Mouse (Mus musculus): ENCODE measurements around the gene Ms4a4d.
"Not testable (repeated sequence)": the region's sequence is repeated elsewhere in the genome, so short reads cannot be mapped to it uniquely, and the experiment has no call there.

Gene Ms4a4d

DNA sequence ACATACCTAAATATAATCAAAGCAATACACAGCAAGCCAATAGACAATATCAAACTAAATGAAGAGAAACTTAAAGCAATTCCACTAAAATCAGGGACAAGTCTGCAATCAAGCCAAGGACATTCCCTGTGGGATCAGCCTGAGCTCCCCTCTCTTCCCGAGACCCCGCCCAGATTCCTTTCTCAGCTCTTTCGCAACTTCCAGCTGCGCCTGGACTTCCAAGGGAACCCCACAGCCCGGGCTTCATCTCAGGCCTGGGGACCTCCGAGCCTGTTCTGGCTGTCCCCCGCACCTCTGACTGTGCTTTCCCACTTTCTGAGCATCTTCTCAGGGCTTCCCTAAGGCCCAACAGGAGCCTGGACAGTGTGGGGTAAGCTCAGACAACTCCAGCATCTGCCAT is at the start of gene Ms4a4d:
TSS of gene Ms4a4d (plus strand) at position 209 of the 400 bp plus-strand sequence.
- DNase-seq (ENCODE audit: low spot score in 2 of 2) = peak in 1 of 2 experiments; percentile 62

DNA sequence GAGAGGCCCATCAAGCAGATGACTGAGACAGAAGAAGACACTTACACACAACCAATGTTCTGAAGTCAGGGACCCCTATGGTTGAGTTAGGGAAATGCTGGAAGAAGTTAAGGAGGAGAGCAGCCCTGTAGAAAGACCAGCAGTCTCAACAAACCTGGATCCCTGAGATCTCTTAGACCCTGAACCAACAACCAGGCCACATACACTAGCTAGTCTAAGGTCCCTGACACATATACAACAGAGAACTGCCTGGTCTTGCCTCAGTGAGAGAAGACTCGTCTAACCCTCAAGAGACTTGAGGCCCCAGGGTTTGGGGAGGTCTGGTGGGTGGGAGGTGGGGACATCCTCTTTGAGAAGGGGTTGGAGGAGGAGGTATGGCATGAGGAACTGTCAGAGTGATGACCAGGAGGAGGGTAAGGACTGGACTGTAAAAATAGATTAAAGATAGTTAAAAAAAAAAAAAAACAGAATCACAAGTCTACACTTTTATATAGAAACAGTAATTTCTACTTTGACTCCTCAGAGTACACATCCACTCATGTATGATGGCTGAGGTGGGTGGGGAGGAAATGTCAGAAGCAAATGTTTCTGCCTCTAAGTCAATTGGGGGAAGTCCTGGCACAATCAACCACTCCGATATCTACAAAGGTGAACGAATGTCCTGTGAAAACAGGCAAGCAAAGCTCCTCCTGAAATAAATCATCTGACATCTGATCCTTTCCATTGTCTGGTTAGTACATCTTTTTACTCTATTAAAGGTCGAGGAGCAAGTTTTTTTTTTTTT is 45.0 kb upstream of the Ms4a4d start:
- no peak for DNase-seq (ENCODE audit: low spot score in 2 of 2)

DNA sequence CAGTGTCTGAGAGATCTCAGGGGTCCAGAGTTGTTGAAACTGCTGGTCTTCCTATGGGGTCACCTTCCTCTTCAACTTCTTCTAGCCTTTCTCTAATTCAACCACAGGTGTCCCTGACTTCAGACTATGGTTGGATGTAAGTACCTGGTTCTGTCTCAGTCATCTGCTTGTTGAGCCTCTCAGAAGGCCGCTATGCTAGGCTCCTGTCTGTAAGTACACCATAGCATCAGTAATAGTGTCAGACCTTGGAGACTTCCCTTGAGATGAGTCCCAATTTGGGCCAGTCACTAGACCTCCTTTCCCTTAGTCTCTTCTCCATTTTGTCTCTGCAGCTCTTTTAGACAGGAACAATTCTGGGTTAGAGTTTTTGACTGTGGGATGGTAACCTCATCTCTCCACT is 43.9 kb upstream of the Ms4a4d start:
- DNase-seq (ENCODE audit: low spot score in 2 of 2) = no peak

DNA sequence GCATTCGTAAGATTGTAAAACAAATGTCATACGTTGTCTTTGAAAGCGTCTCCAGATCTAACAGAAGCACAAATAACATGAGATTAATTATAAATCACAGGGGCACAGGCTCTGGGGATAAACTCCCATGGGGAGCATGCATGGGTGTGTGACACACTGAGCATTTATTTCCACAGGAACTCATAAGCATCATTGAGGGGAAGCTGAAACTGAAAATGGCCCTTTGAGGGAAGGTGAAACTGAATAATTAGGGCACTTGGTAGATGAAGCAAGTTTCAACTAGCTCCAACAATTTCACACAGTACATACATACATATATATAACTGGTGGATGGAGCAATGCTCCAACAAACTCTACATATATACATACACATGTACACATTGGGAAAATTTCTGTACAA is 42.1 kb upstream of the Ms4a4d start:
- DNase-seq (ENCODE audit: low spot score in 2 of 2) = no peak

DNA sequence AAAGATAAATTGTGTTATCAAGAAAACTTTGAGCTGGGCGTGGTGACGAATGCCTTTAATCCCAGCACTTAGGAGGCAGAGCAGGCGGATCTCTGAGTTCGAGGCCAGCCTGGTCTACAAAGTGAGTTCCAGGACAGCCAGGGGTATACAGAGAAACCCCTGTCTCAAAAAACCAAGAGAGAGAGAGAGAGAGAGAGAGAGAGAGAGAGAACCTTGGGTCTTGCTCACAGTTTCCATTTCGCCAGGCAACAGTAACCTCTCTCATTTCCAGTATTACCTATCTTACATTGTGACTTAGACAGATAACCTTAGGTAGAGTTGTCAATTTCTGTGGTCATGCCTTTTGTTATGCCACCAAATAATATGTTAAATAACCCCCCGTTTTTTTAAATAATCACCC is 40.2 kb upstream of the Ms4a4d start:
- DNase-seq (ENCODE audit: low spot score in 2 of 2) = no peak

DNA sequence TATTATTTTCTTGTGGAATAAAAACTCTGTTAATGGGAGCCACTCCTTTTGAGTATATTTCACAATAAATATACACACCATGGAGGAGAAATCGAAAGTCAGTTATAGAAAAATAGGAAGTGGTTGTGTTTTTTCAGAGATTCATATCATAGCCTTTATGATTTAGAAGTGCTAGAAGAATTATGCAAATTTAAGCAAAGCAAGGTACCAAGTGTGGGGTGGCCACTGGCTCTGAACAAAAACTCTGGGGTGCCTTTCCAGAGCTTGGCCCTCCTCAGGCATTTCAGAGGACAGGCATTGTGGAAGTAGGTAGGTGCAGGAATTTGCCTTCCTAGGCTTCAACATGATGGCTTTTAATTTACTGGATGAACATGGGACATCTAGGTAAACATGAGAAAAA is 39.3 kb upstream of the Ms4a4d start:
- not testable (repeated sequence) for DNase-seq (ENCODE audit: low spot score in 2 of 2)

DNA sequence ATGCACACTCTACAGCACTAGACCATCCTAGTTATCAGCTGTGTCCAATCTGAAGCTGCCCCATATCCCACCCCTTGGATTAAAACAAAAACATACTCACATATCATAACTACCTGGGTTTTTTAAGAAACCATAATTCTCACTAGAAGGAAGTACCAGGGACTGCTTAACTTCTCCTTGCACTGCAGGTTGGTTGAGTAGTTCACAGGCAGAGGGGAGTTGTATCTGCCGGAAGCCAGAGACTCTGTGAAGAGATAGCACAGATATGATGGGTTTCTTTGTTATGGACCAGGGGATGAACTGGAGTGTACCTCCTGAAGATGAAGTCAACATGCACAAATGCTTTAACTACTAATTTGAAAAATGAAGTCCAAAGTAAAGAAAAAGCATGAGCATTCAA is 35.8 kb upstream of the Ms4a4d start:
- DNase-seq (ENCODE audit: low spot score in 2 of 2) = no peak

DNA sequence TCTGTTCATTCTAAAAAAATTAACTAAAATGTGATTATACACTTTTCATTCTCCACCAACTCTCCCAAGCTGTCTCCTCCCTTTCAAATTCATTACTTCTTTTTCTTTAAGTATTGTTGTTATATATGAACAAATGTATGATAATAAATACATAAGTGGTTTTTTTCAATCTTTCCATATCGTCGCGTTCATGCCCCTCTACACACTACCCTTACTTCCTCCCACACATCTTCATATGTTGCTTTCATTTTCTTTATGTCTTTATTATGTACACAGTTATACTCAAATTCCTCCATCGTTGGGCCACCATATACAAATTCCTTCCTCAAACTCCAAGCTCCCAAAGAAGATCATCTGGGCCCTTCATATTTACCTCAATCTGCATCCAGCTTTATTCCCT is 35.3 kb upstream of the Ms4a4d start:
- no peak for DNase-seq (ENCODE audit: low spot score in 2 of 2)

DNA sequence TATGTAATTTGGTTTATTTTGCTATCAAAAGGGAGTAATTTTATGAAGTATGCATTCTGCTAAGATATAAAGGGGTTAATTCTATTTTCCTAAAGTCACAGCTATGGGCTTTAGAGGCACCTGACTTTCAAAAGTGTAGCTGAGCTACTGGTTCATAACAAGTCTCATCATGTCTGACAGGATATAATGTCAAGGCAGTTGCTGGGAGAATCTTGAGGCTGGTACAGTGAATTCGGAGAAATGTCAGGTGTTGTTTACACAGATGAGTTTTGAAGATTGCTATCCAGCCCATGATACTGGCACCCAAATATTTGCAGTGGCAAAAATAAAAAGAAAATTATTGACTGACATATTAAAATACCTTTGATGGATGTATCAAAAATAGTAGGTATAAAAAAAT is 31.7 kb upstream of the Ms4a4d start:
- no peak for DNase-seq (ENCODE audit: low spot score in 2 of 2)

DNA sequence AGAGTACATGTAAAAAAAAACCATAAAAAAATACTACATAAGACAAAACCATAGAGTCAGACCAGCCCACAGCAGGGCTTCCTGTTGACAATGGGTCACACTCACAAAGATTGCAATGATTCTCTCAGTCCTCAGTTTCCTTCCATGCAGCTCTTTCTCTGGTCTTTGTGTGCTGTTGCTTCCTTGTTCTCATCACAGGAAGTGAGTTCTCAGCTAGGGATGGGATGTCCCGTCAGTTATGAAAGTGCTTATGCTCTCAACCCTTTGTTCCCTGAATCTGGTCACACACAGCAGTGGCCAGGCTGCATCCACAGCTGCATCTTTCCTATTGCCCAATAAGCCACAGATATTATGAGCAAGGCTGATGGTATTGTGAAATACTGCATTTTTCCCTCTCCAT is 23.1 kb upstream of the Ms4a4d start:
- DNase-seq (ENCODE audit: low spot score in 2 of 2) = no peak

DNA sequence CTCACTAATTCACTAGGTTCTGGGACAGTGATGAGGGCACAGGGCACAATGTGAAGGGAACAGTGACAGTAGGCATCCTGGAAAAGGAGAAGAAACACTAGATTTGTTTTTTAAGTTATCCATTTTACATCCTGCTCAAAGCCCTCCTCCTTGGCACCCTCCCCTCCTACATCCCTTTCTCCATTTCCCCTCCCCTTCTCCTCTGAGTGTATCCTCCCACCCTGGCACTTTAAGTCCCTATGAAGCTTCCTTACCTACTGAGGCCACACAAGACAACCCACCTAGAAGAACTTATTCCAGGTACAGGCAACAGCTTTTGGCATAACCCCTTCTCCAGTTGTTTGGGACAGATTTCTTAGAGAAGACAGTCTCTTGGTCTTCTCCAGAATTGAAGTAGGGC is 20.4 kb upstream of the Ms4a4d start, which contains the start of gene Ms4a6b:
TSS of gene Ms4a6b (plus strand) at position 267 of the 400 bp plus-strand sequence.
- no peak for DNase-seq (ENCODE audit: low spot score in 2 of 2)

DNA sequence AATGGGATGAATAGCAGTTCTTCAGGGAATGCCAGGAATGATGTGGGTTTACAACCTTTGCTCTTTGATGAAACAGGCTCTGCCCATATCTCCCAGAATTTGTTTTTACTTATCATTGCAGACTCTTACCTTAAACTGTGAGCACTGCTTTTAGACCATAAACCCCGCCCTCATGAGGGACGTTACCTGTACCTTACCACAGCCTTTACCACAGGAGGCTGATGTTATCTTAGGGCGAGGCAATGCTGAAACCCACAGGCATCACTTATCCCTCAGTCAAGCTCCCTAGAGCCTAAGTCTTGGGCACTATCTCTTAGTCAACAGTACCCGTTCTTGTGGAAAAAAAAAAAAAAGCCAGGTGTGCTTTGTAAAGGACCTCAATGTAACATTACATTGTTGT is 19.8 kb upstream of the Ms4a4d start:
- DNase-seq (ENCODE audit: low spot score in 2 of 2) = no peak

DNA sequence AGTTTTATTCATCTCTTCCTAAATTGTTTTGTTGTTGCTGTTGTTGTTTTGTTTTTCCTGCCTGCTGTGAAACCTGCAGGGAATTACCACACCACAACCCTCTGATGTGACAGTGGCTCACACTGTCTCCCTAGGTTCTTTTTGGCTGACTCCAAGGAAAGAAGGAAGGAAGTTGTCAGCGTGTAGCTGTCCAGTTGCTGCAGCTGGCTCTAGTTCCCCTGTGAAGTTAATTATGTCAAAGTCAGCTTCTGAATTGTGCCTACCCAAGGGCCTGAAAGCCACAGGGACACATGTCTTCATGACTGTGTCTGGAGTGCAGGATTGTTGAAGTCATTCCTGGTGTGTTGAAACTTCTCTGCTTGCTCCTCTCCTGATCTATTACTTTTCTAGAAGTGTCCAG is 19.2 kb upstream of the Ms4a4d start:
- DNase-seq (ENCODE audit: low spot score in 2 of 2) = not testable (repeated sequence)

DNA sequence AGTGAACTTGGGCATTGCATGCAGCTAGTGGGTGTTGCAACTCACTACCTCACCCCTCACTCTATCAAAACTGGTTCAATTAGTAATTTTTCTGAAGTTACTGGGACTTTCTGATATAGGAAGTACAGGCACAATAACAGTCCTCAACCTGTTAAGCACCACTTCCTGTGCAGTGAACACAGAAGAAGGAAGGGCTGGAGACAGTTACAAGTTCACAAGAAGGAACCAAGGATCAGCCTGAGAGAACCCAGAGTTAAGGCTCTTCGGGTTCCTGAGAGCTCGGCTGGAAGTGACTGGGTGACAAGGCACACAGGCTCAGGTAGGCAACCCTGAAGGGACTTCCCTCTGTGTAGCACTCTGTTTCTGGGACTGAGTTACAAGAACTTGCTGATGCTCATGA is 18.2 kb upstream of the Ms4a4d start:
- not testable (repeated sequence) for DNase-seq (ENCODE audit: low spot score in 2 of 2)

DNA sequence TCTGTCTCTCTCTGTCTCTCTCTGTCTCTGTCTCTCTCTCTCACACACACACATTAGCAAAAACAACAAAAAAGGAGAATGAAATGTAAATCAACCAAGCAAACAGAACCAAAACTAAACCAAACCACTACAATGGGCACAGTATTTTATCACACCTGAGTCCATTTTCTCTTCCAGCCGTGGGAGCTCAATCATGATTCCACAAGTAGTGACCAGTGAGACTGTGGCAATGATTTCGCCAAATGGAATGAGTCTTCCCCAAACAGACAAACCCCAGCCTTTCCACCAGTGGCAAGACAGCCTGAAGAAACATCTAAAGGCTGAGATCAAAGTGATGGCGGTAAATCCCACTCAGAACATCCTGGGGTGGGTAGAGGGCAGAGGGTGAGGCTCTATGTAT is 16.5 kb upstream of the Ms4a4d start:
- DNase-seq (ENCODE audit: low spot score in 2 of 2) = no peak

DNA sequence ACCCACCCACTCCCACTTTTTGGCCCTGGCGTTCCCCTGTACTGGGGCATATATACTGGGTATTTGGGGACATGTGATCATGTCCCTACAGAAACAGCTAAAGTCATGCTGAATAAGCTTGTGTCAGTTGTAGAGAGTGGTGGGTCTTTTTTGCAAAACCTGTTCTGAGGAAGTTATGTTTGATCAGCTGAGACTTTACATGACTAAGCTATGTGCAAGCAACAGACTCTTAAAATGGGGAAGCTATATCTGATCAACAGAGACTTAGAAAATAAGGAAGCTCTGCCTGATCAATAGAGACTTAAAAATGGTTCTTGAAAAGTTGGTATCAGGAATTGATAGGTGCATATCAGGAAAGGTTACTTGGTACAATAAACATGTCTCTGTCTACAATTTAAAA is 3.2 kb upstream of the Ms4a4d start:
- DNase-seq (ENCODE audit: low spot score in 2 of 2) = no peak

DNA sequence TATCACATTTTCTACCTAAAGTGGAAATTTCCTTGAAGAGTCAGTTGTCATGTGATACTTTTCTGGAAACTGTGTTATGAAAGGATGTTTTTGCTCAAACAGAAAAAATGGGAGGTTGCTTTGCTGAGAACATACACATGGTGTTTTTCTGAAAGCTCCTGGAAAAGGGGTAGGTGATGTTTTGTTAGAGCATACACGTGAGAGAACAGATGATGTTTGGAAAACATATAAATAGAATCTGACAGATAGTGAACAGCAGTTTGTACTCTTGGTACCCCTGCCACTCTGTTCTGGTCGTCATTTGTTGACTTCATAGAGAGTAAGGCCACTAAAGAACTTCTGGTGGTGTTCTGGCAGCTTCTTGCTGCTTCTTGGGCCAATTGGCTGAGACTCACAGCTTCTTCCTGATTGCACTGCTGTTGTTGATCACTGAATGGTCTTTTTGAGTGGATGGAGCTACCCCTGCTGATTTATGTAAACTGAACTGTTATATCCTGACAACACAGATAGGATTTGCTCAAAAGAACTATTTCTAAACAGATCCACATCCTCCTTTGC is 2.6 kb upstream of the Ms4a4d start:
- DNase-seq (ENCODE audit: low spot score in 2 of 2) = peak; percentile 33 to 42

DNA sequence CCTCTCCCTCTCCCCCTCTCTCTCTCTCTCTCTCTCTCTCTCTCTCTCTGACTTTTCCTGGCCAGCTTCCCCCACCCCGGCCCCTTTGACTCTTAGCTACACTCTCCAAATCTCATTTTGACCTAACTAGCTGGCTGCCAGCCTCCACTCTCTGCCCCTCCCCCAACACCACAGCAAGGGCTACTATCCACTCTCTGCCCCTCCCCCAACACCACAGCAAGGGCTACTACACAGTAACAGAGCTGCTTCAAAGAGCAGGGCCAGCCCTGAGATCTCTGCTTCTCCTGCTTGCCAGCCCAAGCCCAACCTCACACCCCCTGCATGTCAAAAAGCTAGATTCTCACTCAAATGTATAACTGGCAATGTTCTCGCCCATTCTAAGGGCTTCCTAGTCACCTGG is 735 bp downstream of the Ms4a4d start:
- peak in 1 of 2 experiments; percentile 7 for DNase-seq (ENCODE audit: low spot score in 2 of 2)

DNA sequence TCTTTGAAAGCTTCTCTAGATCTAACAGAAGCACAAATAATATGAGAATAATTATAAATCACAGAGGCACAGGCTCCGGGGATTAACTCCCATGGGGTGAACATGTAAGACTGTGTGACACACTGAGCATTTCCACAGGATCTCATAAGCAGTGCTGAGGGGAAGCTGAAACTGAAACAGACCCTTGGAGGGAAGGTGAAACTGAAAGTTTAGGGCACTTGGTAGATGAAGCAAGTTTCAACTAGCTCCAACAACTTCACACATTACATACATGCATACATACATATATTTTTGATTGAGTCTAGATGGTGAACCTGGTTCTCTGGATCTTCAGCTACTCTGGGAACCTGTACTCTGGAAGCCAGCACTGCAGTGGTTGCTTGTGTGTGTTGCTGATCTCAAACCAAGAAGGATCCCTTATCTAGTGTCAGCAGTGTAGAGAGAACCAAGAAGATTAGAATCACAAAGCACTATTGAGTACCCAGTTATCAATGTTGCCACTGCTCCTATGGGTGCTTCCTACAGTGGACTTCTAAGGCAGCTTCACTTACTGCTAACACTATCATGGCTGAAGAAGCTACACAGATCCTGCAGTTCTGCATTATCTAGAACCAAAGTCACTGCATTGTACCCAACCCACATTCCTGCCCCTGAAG is 3.7 kb downstream of the Ms4a4d start:
- not testable (repeated sequence) for DNase-seq (ENCODE audit: low spot score in 2 of 2)

DNA sequence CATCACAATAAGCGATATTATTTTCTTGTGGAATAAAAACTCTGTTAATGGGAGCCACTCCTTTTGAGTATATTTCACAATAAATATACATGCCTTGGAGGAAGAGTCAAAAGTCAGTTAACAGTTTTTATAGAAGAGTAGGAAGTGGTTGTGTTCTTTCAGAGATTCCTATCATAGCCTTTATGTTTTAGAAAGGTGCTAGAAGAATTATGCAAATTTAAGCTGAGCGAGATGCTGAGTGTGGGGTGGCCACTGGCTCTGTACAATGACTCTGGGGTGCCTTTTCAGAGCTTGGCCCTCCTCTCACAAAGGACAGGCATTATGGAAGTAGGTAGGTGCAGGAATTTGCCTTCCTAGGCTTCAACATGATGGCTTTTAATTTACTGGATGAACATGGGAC is 7.8 kb downstream of the Ms4a4d start:
- not testable (repeated sequence) for DNase-seq (ENCODE audit: low spot score in 2 of 2)

DNA sequence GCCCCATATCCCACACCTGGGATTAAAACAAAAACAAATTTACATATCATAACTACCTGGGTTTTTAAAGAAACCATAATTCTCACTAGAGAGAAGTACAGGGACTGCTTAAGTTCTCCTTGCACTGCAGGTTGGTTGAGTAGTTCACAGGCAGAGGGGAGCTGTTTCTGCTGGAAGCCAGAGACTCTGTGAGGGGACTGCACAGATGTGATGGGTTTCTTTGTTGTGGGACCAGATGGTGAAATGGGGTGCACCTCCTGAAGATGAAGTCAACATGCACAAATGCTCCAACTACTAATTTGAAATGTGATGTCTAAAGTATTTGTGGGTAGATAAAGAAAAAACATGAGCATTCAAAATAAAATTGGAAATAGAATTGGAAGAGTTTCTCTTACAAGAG is 11.3 kb downstream of the Ms4a4d start:
- no peak for DNase-seq (ENCODE audit: low spot score in 2 of 2)

DNA sequence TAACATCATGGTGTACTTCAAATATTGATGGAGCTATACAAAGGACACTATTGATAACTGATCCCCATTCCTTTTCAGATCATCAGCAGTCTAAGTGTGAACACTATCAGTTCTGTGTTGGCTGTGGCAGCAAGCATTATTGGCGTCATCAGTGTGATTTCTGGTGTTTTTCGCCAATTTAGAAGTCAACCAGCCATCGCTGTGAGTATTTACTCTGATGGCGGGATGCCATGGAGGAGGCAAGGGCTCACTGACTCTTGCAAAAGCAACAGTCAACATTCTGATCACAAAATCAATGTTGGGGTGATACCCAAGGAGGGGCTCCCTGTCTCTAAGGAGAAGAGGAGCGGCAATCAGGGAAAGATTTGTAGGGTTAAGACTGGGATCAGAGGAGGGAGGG is 18.1 kb downstream of the Ms4a4d start:
- DNase-seq (ENCODE audit: low spot score in 2 of 2) = no peak

DNA sequence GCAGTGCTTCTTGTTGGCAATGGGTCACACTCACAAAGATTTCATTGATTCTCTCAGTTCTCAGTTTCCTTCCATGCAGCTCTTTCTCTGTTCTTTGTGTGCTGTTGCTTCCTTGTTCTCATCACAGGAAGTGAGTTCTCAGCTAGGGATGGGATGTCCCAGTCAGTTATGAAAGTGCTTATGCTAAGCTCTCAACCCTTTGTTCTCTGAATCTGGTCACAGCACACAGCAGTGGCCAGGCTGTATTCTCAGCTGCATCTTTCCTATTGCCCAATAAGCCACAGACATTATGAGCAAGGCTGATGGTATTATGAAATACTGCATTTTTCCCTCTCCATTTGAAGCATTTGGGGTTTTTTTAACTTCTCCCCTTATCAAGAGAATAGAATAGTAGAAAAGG is 23.0 kb downstream of the Ms4a4d start:
- not testable (repeated sequence) for DNase-seq (ENCODE audit: low spot score in 2 of 2)
